Mouse (Mus musculus) adrenal gland, postnatal 25 days (tissue): ENCODE measurements around the gene Clec2d. TPM values are rescaled to one million over a fixed set of nuclear protein-coding genes. Genes with fewer than 3 reads are reported as not detected.
"Not testable (repeated sequence)": the region's sequence is repeated elsewhere in the genome, so short reads cannot be mapped to it uniquely, and the experiment has no call there.

Source experiments
- DNase-seq: peaks from one replicate; pipeline ENCODE4 v3.0.0; 2021; ENCODE audit warnings: mixed read lengths
- total RNA-seq: library from RNA; stranded (reverse); gene quantifications from 2 replicates; pipeline ENCODE4 v1.2.3, GENCODE M21; 2021

The Clec2d gene
- total RNA-seq, 1 experiment from 2014 or later = 42.2 TPM

DNA sequence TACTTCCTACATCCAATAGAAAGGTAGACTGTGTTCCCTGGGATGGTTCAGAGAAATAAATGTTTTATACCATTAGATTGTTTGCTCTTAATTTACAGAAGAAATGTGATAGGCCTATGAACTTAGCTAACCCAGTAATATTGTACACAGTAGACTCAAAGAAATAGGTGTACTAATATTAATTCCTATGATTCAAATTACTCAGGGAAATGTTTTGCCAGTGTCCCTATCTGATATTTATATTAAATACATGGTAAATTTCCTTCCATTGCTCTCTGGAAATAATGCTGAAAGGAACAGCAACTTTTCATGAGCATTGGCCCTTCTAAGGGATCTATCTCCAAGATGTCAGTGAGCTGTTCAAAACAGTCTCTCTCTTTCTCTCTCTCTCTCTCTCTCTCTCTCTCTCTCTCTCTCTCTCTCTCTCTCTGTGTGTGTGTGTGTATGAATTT, 6.8 kb downstream of the Clec2d start:
- no peak for DNase-seq

DNA sequence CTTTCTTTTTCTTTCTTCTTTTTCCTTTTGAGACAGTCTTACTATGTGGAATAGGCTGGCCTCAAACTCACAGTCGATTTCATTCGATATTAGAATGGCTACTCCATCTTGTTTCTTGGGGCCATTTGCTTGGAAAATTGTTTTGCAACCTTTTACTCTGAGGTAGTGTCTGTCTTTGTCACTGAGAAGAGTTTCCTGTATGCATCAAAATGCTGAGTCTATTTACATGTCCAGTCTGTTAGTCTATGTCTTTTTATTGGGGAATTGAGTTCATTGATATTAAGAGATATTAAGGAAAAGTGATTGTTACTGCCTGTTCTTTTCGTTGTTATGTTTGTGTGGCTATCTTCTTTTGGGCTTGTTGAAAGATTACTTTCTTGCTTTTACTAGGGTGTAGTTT, 7.4 kb downstream of the Clec2d start:
- not testable (repeated sequence) for DNase-seq

DNA sequence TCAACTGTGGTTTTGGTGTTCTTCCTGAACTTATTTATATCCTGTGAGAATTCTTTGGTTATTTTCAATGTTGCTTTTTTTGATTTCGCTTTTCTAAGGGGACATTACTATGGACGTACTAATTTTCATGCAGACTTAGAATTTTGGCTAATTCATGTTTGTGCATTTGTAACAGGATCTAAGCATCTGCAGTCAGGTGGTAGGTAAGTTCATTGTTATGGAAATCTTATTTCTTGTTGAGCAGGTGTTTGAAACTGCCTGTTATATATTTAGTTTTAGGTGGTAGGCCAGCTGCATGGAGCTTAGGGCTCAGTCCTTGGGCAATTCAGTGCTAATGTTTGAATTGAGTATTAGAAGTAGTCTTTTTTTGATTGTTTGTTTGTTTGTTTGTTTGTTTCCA, 13.0 kb downstream of the Clec2d start:
- DNase-seq = no peak

DNA sequence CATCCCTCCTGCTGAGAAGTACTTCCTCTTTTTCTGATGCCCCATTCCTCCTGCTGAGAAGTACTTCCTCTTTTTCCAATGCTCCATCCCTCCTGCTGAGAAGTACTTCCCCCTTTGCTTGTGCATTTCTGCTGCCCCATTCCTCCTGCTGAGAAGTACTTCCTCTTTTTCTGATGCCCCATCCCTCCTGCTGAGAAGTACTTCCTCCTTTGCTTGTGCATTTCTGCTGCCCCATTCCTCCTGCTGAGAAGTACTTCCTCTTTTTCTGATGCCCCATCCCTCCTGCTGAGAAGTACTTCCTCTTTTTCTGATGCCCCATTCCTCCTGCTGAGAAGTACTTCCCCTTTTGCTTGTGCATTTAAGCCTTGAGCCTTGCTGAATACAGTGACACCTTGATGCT, 19.7 kb downstream of the Clec2d start:
- not testable (repeated sequence) for DNase-seq

DNA sequence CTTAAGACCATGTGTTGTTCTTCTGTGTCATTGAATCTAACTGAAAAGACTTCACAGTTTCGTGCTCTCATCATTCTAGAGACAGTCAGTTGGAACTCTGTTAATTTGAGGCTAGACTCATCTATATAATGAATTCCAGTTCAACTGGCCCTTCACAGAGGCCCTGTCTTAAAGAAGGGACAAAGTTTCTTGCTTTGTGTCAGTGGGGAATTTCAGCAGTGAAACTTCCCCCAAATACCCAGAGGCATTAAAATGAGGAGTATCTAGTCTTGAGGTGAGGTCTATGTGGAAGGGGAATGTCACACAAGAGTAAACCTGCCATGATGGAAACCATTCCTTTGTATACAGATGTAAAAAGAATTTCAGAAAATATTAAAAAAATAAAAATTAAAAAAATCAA, 21.9 kb downstream of the Clec2d start:
- no peak for DNase-seq

DNA sequence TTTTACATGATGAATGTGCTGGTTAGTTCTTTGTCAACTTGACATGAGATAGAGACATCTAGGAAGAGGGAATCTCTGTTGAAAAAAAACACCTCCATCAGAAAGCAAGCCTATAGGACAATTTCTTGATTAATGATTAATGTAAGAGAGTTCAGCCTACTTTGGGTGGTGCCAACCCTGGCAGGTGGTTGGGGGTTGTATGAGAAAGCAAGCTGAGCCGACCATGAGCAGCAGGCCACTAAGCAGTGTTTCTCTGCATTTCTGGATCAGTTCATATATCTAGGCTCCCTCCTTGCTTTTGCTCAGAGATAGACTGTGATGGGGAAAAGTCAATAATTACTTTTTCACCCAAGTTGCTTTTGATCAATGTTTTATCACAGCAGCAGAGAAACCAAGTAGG, 23.9 kb downstream of the Clec2d start:
- DNase-seq = no peak

DNA sequence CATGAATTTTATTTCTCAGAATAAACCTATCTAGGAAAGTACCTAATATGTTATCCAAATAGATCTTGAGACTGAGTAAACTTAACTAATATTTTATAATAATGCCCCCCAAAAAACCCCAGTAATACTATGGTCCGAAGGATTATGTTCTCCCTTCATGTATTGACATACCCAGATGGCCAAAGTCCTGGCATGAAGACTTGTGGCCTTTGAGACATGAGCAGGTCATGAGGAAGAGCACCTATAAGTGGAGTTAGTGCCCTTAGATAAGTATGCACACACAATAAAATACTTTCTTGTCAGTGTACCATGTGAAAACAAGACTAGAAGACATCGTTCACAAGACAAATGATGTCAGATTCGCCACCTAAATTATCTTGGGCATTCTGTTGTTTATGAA, 24.4 kb downstream of the Clec2d start:
- no peak for DNase-seq

DNA sequence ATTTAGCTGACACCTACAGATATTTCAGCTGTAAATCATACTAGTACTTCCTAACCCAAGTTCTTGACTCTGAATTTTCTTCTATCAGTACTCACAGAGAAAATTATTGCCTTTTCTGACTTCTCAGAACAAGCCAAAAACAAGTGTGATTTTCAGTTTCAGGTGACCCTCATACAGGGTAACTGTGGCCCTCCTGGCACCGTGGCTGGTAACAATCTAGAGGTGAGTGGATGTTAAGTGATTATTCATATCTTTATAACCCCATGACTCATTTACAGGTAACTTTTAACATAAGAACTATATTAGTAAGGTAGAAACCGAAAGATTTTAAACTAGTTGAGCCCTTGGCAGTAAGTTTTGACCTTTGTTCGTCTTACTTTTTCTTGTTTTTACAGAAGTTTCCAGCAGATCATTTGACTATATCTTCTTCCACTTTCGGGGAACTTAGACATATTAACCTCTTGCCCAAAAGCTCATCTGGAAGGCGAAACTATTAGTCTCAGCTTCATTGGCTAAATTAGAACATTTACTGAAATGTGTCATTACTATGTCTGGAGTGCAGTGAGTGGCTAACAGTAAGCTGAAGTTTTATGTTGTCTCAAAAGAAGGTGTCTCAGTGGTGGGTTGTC, 28.6 kb downstream of the Clec2d start:
- DNase-seq = no peak

DNA sequence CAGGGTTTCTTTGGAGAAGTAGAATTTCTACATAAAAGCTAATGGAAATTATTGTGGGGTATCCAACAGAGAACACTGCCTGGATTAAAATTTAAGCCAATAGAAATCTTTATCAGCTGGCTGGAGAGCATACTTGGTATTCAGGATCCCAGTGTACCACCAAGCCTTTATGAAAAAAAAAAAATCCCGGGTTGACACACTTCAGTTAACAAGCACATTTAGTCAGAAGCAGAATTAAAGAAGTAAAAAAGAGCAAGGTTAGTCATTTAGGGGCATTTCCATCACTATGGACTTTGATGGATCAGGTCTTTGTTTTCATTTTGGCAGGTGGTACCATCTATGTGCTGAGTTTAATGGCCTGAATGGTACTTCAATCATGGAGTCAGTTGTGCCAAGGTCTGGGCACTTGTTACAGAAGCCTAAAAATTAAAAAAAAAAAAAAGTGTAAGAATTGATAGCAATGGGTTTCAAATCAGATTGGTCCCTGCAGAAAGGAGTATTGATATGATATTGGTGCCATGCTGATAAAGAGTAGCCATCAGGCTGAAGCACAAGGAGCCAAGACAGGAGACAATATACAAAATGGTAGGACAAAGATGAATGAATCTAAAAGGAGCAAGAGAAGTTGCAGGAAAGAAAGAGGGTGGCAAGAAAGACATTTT, 29.5 kb downstream of the Clec2d start:
- no peak for DNase-seq

DNA sequence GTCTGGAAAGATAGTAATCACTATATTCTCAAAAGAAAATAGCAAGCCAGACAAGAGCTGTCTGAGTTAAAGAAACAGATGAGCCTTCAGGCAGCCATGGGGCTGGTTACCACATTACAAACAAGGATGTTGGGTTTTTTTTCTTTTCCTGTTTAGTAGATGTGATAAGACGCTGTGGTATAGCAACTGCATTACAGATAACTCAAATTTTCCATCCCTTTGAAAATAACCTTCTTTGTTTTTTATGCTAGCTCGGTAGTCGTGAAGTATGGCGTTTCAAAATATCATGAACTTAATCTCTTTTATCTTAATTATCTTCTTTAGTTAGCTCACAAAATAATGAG, 30.0 kb downstream of the Clec2d start:
- no peak for DNase-seq

DNA sequence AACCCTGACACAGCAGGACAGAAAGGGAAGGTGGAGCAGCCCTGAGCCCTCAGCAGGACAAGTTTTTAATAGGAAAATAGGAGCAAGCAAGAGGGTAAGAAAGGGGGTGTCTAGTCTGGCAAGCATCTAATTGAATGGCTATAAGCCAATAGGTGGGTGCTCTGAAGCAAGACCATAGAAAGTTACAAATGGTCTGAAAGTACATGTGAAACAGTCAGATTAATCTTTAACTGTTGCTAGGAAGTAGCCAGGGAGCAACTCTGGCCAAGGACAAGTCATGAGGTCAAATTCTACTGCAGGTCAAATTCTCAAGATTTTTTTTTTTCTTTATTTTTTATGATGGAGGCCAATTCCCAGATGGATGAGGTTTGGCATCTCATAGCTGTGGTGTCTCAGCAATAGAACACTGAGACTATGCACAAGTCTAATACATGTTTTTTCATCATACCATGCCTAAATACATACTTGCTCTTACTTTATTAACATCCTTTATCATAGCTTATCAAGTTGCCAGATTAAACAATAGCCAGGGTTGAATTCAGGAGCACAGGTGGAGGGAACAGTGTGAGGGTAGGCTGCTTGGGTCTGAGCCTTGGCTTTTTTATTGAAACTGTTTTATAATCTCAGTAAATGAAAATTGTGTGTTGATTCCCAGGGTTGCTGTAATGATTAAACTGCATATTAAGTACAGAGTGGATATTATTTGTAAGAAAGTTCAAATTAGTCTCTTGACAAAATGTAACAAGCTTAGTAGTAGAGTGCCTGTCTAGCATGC, 32.2 kb downstream of the Clec2d start:
- DNase-seq = no peak

DNA sequence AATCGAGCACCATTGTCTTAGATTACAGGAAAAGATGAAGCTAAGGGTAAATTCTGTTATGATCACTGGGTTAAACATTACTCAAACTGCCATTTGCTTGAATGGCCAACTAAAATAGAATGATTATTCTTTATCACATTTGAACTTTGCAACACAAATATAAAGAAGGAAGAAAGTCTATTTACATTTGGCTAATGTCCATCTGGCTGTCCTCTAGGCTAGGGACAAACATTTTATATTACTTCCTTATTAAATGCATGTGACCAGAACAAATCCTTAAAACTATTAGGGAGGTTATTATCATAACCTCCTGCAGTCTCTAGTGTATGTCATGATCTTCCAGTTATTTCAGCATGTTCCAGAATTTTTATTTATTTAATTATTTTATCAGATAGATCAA, 33.1 kb downstream of the Clec2d start:
- DNase-seq = no peak

DNA sequence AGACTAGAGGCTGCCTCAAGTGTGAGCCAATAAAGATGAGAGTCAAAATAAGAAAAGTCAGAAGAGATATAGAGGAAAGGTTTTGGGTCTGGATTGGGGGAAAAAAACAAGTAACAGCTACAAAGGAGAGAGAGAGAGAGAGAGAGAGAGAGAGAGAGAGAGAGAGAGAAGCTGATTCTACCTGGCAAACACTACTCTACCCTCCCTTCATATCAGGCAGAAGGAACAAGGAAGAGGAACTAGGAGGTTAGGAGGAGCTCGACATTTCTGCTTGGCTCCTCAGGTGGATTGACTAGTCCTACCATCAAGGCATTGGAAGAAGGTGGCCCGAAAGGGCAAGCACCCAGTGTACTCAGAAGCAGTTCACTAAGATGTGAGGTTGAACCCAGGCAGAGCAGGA, 33.8 kb downstream of the Clec2d start:
- no peak for DNase-seq

DNA sequence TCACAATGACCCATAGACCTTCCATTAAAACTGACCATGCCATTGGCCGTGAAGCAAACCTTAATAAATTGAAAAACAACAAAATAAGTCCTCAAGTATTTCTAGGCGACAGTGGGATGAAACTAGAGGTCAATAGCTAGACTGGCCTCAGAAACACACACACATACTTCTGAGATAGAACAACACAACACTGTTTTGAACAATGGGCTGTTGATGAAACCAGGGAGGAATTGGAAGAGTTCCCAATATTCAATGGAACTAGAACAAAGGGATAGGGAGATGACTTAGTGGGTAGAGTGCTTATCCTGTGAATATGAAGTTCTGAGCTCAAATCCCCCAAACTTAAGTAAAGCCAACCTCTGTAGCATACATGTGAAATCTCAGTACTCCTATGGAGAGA, 34.6 kb downstream of the Clec2d start:
- no peak for DNase-seq

DNA sequence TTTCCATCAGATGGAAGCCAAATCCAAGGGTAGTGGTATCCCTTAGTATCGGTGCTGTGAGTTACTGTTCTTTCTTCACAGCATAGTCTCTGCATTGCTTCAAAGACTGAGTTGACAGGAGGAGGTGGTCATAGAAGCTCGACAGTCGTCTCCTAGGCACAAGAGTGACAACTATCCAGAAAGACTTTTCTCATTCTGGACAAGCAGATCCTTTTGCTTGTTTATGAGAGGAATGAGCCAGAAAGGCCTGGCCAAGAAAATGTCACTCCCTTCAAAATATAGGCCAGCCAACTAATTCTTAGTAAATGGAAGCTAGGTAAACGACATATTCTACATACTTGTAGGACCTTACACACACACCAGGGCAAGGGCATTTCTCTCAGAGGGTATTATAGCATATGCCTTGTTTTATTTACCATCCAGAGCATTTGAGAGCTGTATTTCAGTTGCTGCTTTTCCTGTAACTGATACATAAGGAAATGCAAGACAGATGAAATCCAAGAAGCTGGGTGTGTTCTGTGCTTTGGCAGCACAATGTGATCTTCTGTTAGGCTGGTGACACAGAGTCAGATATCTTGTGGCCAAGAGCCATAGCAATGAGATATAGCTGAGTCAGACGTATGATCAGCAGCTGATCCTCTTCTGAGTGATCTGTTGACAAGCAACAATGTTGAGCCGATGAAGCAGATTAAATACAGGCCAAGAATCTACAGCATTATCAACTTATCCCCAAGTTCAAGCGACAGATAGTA, 35.6 kb downstream of the Clec2d start:
- no peak for DNase-seq

DNA sequence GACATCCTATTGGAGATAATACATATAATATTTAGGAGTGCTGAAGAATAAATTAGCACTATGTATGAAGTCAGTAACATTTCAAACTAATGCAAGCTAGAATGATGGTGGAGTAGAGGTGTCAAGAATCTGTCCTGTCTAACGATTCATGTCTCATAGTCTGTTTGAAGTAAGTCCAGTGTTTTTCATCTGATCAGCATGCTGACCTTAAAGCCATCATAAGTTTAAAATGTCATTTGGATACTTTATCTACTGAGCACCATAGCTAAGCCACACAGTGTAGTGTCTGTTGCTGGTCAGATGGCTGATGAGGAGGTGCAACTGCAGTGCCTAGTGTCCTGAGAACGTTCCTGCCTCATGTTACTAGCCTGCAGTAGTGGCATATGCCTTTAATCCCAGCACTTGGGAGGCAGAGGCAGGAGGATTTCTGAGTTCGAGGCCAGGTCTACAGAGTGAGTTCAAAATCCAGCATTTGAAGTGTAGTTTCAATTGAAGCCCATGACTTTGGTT, 36.4 kb downstream of the Clec2d start:
- DNase-seq = no peak

DNA sequence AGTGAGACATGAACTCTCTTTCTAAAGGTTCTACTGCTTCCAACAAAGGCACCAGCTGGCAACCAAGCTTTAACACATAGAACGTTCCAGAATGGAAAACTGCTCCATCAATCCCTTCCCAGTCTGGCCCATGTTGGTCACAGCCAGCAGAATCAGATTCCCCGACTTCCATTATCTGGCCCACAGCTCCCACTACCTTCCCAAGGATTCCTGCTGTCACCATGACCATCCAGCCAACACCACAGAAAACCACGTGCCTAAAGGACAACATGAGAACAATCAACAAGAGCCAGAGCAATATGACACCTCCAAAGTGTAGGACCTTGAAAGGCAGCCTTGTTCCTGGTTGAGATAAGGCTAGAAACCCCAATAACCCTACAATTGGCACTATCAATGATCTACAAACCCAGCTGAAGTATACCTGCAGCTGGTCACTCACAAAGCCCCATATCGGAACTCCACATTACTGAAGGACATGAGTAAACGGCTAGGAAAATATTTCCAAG, 37.8 kb downstream of the Clec2d start:
- DNase-seq = no peak

DNA sequence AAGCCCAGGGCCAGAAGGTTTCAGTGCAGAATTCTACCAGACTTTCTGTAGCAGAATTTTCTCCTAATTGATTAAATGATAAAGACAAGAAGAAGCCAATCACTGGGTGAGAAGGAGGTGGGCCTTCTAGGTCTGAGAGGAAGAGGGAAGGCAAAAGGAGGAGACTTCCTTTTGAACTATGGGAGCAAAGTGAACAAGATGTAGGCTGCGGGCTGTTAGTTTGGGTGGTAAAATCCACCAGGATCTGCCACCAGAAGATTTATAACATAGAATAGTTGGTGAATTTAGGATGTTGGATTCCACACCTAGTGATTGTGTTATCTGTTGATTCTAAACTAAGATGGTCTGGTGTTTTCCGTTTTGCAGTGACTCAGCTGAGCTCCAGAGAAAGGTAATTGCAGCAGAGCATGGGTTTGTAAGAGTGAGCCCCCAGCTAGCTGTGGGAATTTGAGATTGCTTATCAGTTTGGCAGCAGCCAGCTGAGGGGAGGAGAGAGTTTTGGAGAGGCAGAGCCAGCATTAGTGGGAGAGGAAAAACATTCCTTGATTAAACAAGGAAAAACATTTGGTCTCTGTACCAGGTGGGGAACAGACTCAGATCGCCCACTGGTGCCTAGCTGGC, 39.6 kb downstream of the Clec2d start:
- DNase-seq = no peak

DNA sequence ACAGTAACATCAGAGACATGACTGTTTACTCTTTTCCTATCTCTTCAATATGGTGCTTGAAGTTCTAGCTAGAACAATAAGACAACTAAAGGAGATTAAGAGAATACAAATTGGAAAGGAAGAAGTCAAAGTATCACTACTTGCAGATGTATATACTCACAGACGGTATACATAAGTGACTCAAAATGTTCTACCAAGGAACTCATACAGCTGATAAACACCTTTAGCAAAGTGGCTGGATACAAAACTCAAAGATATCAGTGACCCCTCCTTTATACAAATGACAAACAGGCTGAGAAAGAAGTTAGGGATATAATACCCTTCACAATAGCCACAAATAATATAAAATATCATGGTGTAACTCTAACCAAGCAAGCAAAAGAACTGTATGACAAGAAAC, 40.6 kb downstream of the Clec2d start:
- DNase-seq = no peak

DNA sequence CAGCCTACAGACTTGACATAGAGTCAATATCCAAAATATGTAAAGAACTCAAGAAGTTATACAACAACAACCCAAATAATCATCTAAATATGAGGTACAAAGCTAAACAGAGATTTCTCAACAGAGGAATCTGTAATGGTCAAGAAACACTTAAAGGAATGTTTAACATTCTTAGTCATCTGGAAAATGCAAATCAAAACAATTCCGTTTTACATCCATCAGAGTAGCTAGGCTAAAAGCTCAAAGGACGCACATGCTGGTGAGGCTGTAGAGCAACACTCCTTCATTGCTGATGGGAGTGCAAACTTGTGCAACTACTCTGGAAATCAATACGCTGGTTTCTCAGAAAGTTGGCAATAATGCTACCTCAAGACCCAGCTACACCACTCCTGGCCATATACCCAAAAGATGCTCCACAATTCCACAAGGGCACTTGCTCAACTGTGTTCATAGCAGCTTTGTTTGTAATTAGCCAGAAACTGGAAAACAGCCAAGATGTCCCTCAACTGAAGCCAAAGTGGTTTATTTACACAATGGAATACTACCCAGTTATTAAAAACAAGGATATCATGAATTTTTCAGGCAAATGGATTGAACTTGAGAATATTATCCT, 41.9 kb downstream of the Clec2d start:
- DNase-seq = no peak

DNA sequence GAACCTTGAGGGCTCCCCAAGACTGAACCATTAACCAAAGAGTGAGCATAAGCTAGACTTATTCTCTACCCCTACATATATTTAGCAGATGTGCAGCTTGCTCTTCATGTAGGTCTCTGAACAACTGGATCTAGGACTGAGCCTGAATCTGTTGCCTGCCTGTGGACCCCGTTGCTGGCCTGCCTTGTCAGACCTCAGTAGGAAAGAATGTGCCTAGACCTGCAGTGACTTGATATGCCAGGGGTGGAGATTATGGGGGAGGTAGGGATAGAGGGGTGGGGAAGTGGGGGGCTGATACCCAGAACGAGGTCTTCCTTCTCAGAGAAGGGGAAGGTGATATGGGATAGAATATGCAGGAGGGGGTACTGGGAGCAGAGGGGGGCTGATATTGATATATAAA, 43.2 kb downstream of the Clec2d start:
- no peak for DNase-seq

DNA sequence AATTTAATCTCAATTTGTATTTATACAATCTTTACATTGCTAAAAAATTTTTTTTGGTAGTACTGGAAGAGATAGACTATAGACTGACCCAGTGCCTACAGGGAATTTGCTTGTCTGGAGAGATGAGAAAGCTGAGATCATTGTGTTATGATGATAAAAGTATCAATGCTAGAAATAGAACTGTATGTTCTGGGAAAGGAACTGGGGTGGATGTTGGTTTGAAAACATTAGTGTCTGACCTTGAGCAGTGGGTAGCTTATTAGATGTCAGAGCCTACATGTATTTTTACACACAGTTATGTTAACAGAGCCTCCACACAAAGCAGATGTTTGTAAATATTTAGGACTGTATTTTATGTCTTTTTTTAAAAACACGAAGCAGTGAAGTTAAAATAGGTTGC, 43.7 kb downstream of the Clec2d start:
- DNase-seq = no peak
